Mouse (Mus musculus): ENCODE measurements around the gene Gse1. TPM values are rescaled to one million over a fixed set of nuclear protein-coding genes. Genes with fewer than 3 reads are reported as not detected.

Gse1 gene
- polyA plus RNA-seq, 1 experiment from 2014 or later = 17.8 TPM

GRCm38 (mm10) chr8:120534504-120535368 lies 306.5 kb downstream of the Gse1 start:
- Histone ChIP-seq H3K4me1 (replicated peaks; ENCODE audit: control insufficient read depth, insufficient read depth, low read length) (peaks cover 69% of the 10 kb centered on the region), H3K9ac (ENCODE audit: low read depth, low read length) (peak overlapping the region; percentile 48), H3K27ac (ENCODE audit: low read depth, low read length) (peak overlapping the region; percentile 99), H3K4me2 (replicated peaks; ENCODE audit: low read depth, low read length) (peak overlapping the region; percentile 97), H3K4me3 (ENCODE audit: low read depth, low read length) (no peak overlapping the region), H3K9me3 (ENCODE audit: control insufficient read depth, low read length) (no peaks in the 10 kb centered on the region), H3K36me3 (ENCODE audit: control insufficient read depth, insufficient read depth, low read length) (no peaks in the 10 kb centered on the region), H3K27me3 (ENCODE audit: control insufficient read depth, insufficient read depth, low read length) (peaks cover 7% of the 10 kb centered on the region)
- 7% methylated on average over 14 of the region's 14 CpGs for WGBS
- ATAC-seq (ENCODE audit: low FRiP score) (peak; percentile 68), DNase-seq (ENCODE audit: low spot score) (peak; percentile 91)

GRCm38 (mm10) chr8:120535452-120536305 lies 307.4 kb downstream of the Gse1 start:
- Histone ChIP-seq H3K36me3 (ENCODE audit: control insufficient read depth, insufficient read depth, low read length) (no peaks in the 10 kb centered on the region), H3K9ac (ENCODE audit: low read depth, low read length) (peak overlapping the region; percentile 89), H3K4me2 (replicated peaks; ENCODE audit: low read depth, low read length) (peak overlapping the region; percentile 97), H3K4me1 (replicated peaks; ENCODE audit: control insufficient read depth, insufficient read depth, low read length) (peaks cover 76% of the 10 kb centered on the region), H3K27ac (ENCODE audit: low read depth, low read length) (peak overlapping the region; percentile 99), H3K4me3 (ENCODE audit: low read depth, low read length) (peak overlapping the region; percentile 65), H3K9me3 (ENCODE audit: control insufficient read depth, low read length) (no peaks in the 10 kb centered on the region), H3K27me3 (ENCODE audit: control insufficient read depth, insufficient read depth, low read length) (peaks cover 7% of the 10 kb centered on the region)
- no peak for ATAC-seq (ENCODE audit: low FRiP score)
- WGBS = under 1% methylated on average over 73 of the region's 79 CpGs
- DNase-seq (ENCODE audit: low spot score) = peak; percentile 75

DNA sequence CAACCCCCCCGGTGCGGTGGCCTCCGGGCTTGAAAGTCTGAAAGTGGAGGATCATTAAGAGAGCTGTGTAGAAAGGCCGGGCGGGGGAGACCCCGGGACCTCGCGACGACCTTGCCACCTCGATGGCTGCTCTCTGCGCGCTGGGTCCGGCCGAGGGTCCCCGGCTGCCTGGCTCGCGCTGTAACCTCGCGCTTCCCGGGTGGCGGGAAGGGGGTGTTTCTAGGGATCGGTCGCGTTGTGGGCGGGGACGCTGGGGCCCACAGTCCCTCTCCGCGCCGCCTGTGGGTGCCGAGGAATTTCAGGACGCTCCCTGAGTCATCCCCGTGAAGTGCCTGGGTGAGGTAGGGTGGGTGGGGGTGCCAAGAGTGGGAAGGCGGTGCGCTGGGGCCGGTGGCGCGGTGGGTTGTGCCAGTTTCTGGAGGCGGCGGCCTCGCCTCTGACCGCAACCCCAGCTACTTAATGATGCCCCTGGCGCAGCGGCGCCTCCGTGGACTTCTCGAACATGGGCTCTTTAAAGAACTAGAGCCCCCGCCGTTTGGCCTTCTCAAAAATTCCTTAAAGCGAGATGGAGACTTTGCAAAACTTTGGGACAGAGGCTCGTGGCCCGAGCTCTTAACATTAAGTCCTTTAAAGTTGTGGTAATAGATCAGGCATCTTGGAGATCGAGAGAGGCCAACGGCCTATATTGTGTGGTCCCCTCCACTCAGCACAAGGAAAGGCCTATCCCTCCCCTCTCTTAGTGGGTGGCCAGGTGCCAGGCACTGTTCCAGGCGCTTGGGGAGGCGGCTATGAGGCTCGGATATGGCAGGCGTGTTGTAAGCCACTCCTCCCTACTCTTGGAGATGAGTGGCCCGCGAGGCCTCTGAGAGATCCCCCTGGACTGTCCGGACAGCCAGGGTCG lies 308.3 kb downstream of the Gse1 start:
- Histone ChIP-seq H3K9ac (ENCODE audit: low read depth, low read length) (peak overlapping the region; percentile 89), H3K36me3 (ENCODE audit: control insufficient read depth, insufficient read depth, low read length) (no peaks in the 10 kb centered on the region), H3K27me3 (ENCODE audit: control insufficient read depth, insufficient read depth, low read length) (peaks cover 7% of the 10 kb centered on the region), H3K4me1 (replicated peaks; ENCODE audit: control insufficient read depth, insufficient read depth, low read length) (peaks cover 72% of the 10 kb centered on the region), H3K9me3 (ENCODE audit: control insufficient read depth, low read length) (no peaks in the 10 kb centered on the region), H3K4me2 (replicated peaks; ENCODE audit: low read depth, low read length) (peak overlapping the region; percentile 97), H3K27ac (ENCODE audit: low read depth, low read length) (peak overlapping the region; percentile 99), H3K4me3 (ENCODE audit: low read depth, low read length) (peak overlapping the region; percentile 65)
- peak; percentile 61 for DNase-seq (ENCODE audit: low spot score)
- peak; percentile 4; the same call in 1 of the 2 replicates for ATAC-seq (ENCODE audit: low FRiP score)
- under 1% methylated on average over 52 of the region's 61 CpGs for WGBS

DNA sequence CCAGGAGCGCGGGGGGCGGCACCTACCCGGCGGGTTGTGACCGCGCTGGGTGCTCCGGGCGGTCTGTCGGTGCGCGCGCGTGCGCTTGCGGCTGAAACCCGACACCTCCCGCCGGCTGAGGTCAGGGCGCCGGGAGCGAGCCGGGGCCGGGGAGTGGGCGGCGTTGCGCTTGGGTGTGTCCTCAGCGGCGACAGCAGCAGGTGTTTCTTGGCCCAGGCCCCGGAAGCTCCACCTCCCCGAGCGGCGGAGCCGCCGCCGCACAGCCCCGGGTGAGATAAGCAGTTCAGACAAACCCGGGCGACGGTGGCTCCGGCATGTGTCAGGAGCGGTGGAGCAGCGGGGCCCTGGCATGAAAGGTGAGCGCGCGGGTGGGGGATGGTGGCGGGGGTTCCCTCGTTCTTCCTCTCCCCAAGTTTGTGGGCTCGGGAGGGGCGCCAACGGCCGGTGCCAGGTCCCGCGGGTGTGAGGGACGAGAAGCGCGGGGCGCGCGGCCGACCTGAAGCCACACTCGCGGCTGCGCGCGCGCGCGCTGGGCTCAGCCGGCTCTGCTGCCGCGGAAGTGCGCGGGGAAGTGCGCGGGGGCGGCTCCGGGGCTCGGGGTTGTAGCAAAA lies 309.1 kb downstream of the Gse1 start:
- H3K9me3 ChIP-seq (ENCODE audit: control insufficient read depth, low read length) = no peaks in the 10 kb centered on the region
- H3K4me1 ChIP-seq (replicated peaks; ENCODE audit: control insufficient read depth, insufficient read depth, low read length) = peaks cover 64% of the 10 kb centered on the region
- DNase-seq (ENCODE audit: low spot score) (peak; percentile 83), ATAC-seq (ENCODE audit: low FRiP score) (peak; percentile 22; the same call in 1 of the 2 replicates)
- H3K36me3 ChIP-seq (ENCODE audit: control insufficient read depth, insufficient read depth, low read length) = no peaks in the 10 kb centered on the region
- peak overlapping the region; percentile 99 for H3K27ac ChIP-seq (ENCODE audit: low read depth, low read length)
- WGBS = under 1% methylated on average over 65 of the region's 79 CpGs
- H3K4me3 ChIP-seq (ENCODE audit: low read depth, low read length) = peak overlapping the region; percentile 65
- peaks cover 7% of the 10 kb centered on the region for H3K27me3 ChIP-seq (ENCODE audit: control insufficient read depth, insufficient read depth, low read length)
- peak overlapping the region; percentile 97 for H3K4me2 ChIP-seq (replicated peaks; ENCODE audit: low read depth, low read length)
- peak overlapping the region; percentile 89 for H3K9ac ChIP-seq (ENCODE audit: low read depth, low read length)

- DNase-seq (ENCODE audit: low spot score) (peak; percentile 80), ATAC-seq (ENCODE audit: low FRiP score) (peak; percentile 25; the same call in 1 of the 2 replicates)
- WGBS = under 1% methylated on average over 32 of the region's 46 CpGs
- Histone ChIP-seq H3K9me3 (ENCODE audit: control insufficient read depth, low read length) (no peaks in the 10 kb centered on the region), H3K36me3 (ENCODE audit: control insufficient read depth, insufficient read depth, low read length) (no peaks in the 10 kb centered on the region), H3K4me2 (replicated peaks; ENCODE audit: low read depth, low read length) (peak overlapping the region; percentile 97), H3K27ac (ENCODE audit: low read depth, low read length) (peak overlapping the region; percentile 99), H3K4me1 (replicated peaks; ENCODE audit: control insufficient read depth, insufficient read depth, low read length) (peaks cover 62% of the 10 kb centered on the region), H3K4me3 (ENCODE audit: low read depth, low read length) (peak overlapping the region; percentile 65), H3K9ac (ENCODE audit: low read depth, low read length) (peak overlapping the region; percentile 89), H3K27me3 (ENCODE audit: control insufficient read depth, insufficient read depth, low read length) (peaks cover 7% of the 10 kb centered on the region)
Observed at GRCm38 (mm10) chr8:120537818-120538396, 309.7 kb downstream of the Gse1 start.

- DNase-seq (ENCODE audit: low spot score) (peak; percentile 82), ATAC-seq (ENCODE audit: low FRiP score) (peak; percentile 15; the same call in 1 of the 2 replicates)
- Histone ChIP-seq H3K4me1 (replicated peaks; ENCODE audit: control insufficient read depth, insufficient read depth, low read length) (peaks cover 61% of the 10 kb centered on the region), H3K9ac (ENCODE audit: low read depth, low read length) (peak overlapping the region; percentile 89), H3K36me3 (ENCODE audit: control insufficient read depth, insufficient read depth, low read length) (no peaks in the 10 kb centered on the region), H3K27me3 (ENCODE audit: control insufficient read depth, insufficient read depth, low read length) (peaks cover 7% of the 10 kb centered on the region), H3K27ac (ENCODE audit: low read depth, low read length) (peak overlapping the region; percentile 99), H3K4me3 (ENCODE audit: low read depth, low read length) (peak overlapping the region; percentile 65), H3K9me3 (ENCODE audit: control insufficient read depth, low read length) (no peaks in the 10 kb centered on the region), H3K4me2 (replicated peaks; ENCODE audit: low read depth, low read length) (peak overlapping the region; percentile 97)
- whole genome bisulfite sequencing = 1% methylated on average over 36 of the region's 37 CpGs
Observed at GRCm38 (mm10) chr8:120538397-120539240, 310.4 kb downstream of the Gse1 start.

GRCm38 (mm10) chr8:120539381-120539774 lies 311.1 kb downstream of the Gse1 start:
- H3K36me3 ChIP-seq (ENCODE audit: control insufficient read depth, insufficient read depth, low read length) = no peaks in the 10 kb centered on the region
- H3K9me3 ChIP-seq (ENCODE audit: control insufficient read depth, low read length) = no peaks in the 10 kb centered on the region
- H3K4me3 ChIP-seq (ENCODE audit: low read depth, low read length) = peak overlapping the region; percentile 65
- H3K4me2 ChIP-seq (replicated peaks; ENCODE audit: low read depth, low read length) = peak overlapping the region; percentile 97
- peaks cover 56% of the 10 kb centered on the region for H3K4me1 ChIP-seq (replicated peaks; ENCODE audit: control insufficient read depth, insufficient read depth, low read length)
- H3K27ac ChIP-seq (ENCODE audit: low read depth, low read length) = peak overlapping the region; percentile 99
- peaks cover 7% of the 10 kb centered on the region for H3K27me3 ChIP-seq (ENCODE audit: control insufficient read depth, insufficient read depth, low read length)
- DNase-seq (ENCODE audit: low spot score) = no peak
- 33% methylated on average over 5 of the region's 6 CpGs for WGBS
- H3K9ac ChIP-seq (ENCODE audit: low read depth, low read length) = peak overlapping the region; percentile 89
- no peak for ATAC-seq (ENCODE audit: low FRiP score)

Data from hindbrain, embryonic 11.5 days (tissue).